Mouse (Mus musculus) megakaryocyte-erythroid progenitor cell, adult 5-6 weeks (primary cell): ENCODE data around the gene Ubtd1. TPM values are rescaled to one million over a fixed set of nuclear protein-coding genes. Genes with fewer than 3 reads are reported as not detected.

Experiments
- ATAC-seq: replicated peaks from 2 replicates; pipeline ENCODE4 v1.8.0; 2016; ENCODE audit warnings: mild to moderate bottlenecking, inconsistent platforms; ENCODE audit not compliant: severe bottlenecking, poor library complexity, low FRiP score, low TSS enrichment
- total RNA-seq, 2 experiments: library from RNA; stranded (forward) in 1 of 2; stranded (reverse) in 1 of 2; fragments of 200-1000, 215-1000 nt in 1 of 2; fragments of >200 nt in 1 of 2; fragmentation: Nextera tagmentation in 1 of 2; gene quantifications; 2 replicates each; pipeline ENCODE4 v1.2.3; 2014 to 2017

Ubtd1 gene
- total RNA-seq (2014; fragmentation: Nextera tagmentation), result 2.3 and 4.8 TPM in 2 replicates
- total RNA-seq (2017), result 1.9 TPM in 1 of 2 replicates, not detected in the other

- ATAC-seq, result no peak
These were observed at the start of gene Ubtd1 for GRCm38 (mm10) chr19:41981595-41981927. Gene Ubtd1, plus strand, starts transcription at chr19:41981763.

GRCm38 (mm10) chr19:41932686-41933085 is 48.9 kb upstream of the Ubtd1 start:
- ATAC-seq, result peak; percentile 40

GRCm38 (mm10) chr19:41933179-41934086 is 48.1 kb upstream of the Ubtd1 start, which contains the start of the genes Exosc1 and Zdhhc16:
Gene Exosc1, minus strand, starts transcription at chr19:41933423.
Gene Zdhhc16, plus strand, starts transcription at chr19:41933480.
- peak; percentile 98 for ATAC-seq

- peak; percentile 46; the same call in 1 of the 2 replicates for ATAC-seq
These were observed 47.4 kb upstream of the Ubtd1 start for GRCm38 (mm10) chr19:41934124-41934523.

GRCm38 (mm10) chr19:41935921-41936320 is 45.6 kb upstream of the Ubtd1 start:
- no peak for ATAC-seq

GRCm38 (mm10) chr19:41938539-41938938 is 43.0 kb upstream of the Ubtd1 start:
- no peak for ATAC-seq

GRCm38 (mm10) chr19:41943841-41944240 is 37.7 kb upstream of the Ubtd1 start:
- no peak for ATAC-seq

- no peak; the same call in 1 of the 2 replicates for ATAC-seq
These were observed 29.3 kb upstream of the Ubtd1 start for GRCm38 (mm10) chr19:41952287-41952686.

GRCm38 (mm10) chr19:41953574-41953973 is 28.0 kb upstream of the Ubtd1 start:
- ATAC-seq, result no peak

GRCm38 (mm10) chr19:41969618-41970017 is 11.9 kb upstream of the Ubtd1 start:
- no peak for ATAC-seq

GRCm38 (mm10) chr19:41973891-41974794 is 7.4 kb upstream of the Ubtd1 start:
- ATAC-seq, result no peak

GRCm38 (mm10) chr19:41980422-41980818 is 1.1 kb upstream of the Ubtd1 start:
- ATAC-seq, result 0 out of 2 replicates have a peak, but pooled peaks have one; percentile 33

- ATAC-seq, result peak; percentile 89
These were observed 556 bp upstream of the Ubtd1 start, which contains the start of gene Mms19 for GRCm38 (mm10) chr19:41980819-41981594. Gene Mms19, minus strand, starts transcription at chr19:41981157.

GRCm38 (mm10) chr19:41981931-41982790 is 598 bp downstream of the Ubtd1 start:
- ATAC-seq, result no peak

- ATAC-seq, result no peak
These were observed 1.2 kb downstream of the Ubtd1 start for GRCm38 (mm10) chr19:41982791-41983150.

GRCm38 (mm10) chr19:41985994-41986393 is 4.4 kb downstream of the Ubtd1 start:
- ATAC-seq, result no peak

- no peak for ATAC-seq
These were observed 5.6 kb downstream of the Ubtd1 start for GRCm38 (mm10) chr19:41987206-41987605.

GRCm38 (mm10) chr19:41989810-41990209 is 8.2 kb downstream of the Ubtd1 start:
- no peak for ATAC-seq
